8 mouse cellular contexts compared by ENCODE assay signal in genomic region chr11:115809311-115809781, GRCm38 (mm10). TPM values are rescaled to one million over a fixed set of nuclear protein-coding genes. Genes with fewer than 3 reads are reported as not detected.
DNase-seq lines count a peak whose midpoint lies in the region; ATAC-seq lines count a peak whose summit lies in the region.

No protein-coding gene starts in this region.

- peak overlapping the region; percentile 97 for H3K4me2 ChIP-seq in heart, embryonic 16.5 days (ENCODE audit: low read depth, low read length)

- no peaks in the 10 kb centered on the region for H3K9me3 ChIP-seq in heart, embryonic 16.5 days (replicated peaks; ENCODE audit: control insufficient read depth, low read length)

- 44% methylated on average over 8 of the region's 8 CpGs for WGBS in heart, embryonic 16.5 days

- H3K27ac ChIP-seq in heart, embryonic 16.5 days (ENCODE audit: low read length): peak overlapping the region; percentile 94

- peak overlapping the region; percentile 92 for H3K9ac ChIP-seq in heart, embryonic 16.5 days (ENCODE audit: low read length)

- peak overlapping the region; percentile 89 for H3K4me3 ChIP-seq in heart, embryonic 16.5 days (ENCODE audit: low read length)

- peak; percentile 69 to 80 for DNase-seq in adrenal gland, adult (ENCODE audit: inconsistent age in 2 of 2, low spot score in 1 of 2)
- no peak for DNase-seq in adrenal gland, postnatal 25 days
- peak; percentile 73 for DNase-seq in kidney, postnatal 10 days
- peak; percentile 70 to 86 for DNase-seq in lung, postnatal 4 days
- no peak for DNase-seq in adipocyte (ENCODE audit: low spot score)
- no peak for DNase-seq in cerebellum, adult 18-20 months
- no peak for DNase-seq in layer of hippocampus, postnatal 25 days (ENCODE audit: extremely low spot score in 1 of 2, low spot score in 1 of 2)

- no peaks in the 10 kb centered on the region for H3K27me3 ChIP-seq in heart, embryonic 16.5 days (ENCODE audit: control insufficient read depth, insufficient read depth, low read length)

- peaks cover 30% of the 10 kb centered on the region for H3K36me3 ChIP-seq in heart, embryonic 16.5 days (ENCODE audit: control insufficient read depth, insufficient read depth)

- peaks cover 55% of the 10 kb centered on the region for H3K4me1 ChIP-seq in heart, embryonic 16.5 days (ENCODE audit: control insufficient read depth, insufficient read depth, low read length)

- ATAC-seq in heart, embryonic 16.5 days (replicated peaks; ENCODE audit: extremely low read depth, insufficient read depth, low FRiP score): peak; percentile 18; the same call in 1 of the 2 replicates

RNA-seq across cellular contexts. Expression of gene Caskin2, which starts 4.1 kb away (rescaled TPM):
- total RNA-seq in adrenal gland, postnatal 25 days (2021): 56.2 and 73.4 TPM in 2 replicates
- 18.9 and 22.1 TPM in 2 replicates for polyA plus RNA-seq in heart, embryonic 16.5 days (2015; fragmentation: Nextera tagmentation; extraction: Ambion mirVana)
- total RNA-seq in layer of hippocampus, postnatal 25 days (2021): 10 to 100 TPM; 19.9 to 21.8 TPM

RNA-seq across cellular contexts. Expression of gene Tsen54, which starts 5.2 kb away (rescaled TPM):
- total RNA-seq in adrenal gland, postnatal 25 days (2021): 20.7 and 27.4 TPM in 2 replicates
- polyA plus RNA-seq in heart, embryonic 16.5 days (2015; fragmentation: Nextera tagmentation; extraction: Ambion mirVana): 26.2 and 28.3 TPM in 2 replicates
- total RNA-seq in layer of hippocampus, postnatal 25 days (2021): 10 to 100 TPM in 1 of 2 experiments, 1 to 10 TPM in 1; 9.4 to 10.9 TPM

RNA-seq across cellular contexts. Expression of gene Llgl2, which starts 14.5 kb away (rescaled TPM):
- 8.4 and 11.8 TPM in 2 replicates for total RNA-seq in adrenal gland, postnatal 25 days (2021)
- 17.7 and 18.2 TPM in 2 replicates for polyA plus RNA-seq in heart, embryonic 16.5 days (2015; fragmentation: Nextera tagmentation; extraction: Ambion mirVana)
- 1 to 10 TPM; 1.0 to 2.3 TPM for total RNA-seq in layer of hippocampus, postnatal 25 days (2021)

RNA-seq across cellular contexts. Expression of gene Tmem94, which starts 44.1 kb away (rescaled TPM):
- total RNA-seq in adrenal gland, postnatal 25 days (2021): 80.9 and 114 TPM in 2 replicates
- 36.8 and 43.1 TPM in 2 replicates for polyA plus RNA-seq in heart, embryonic 16.5 days (2015; fragmentation: Nextera tagmentation; extraction: Ambion mirVana)
- total RNA-seq in layer of hippocampus, postnatal 25 days (2021): 10 to 100 TPM; 44.5 to 51.1 TPM

RNA-seq across cellular contexts. Expression of gene Myo15b, which starts 48.9 kb away (rescaled TPM):
- 0.36 TPM in 1 of 2 replicates, not detected in the other for total RNA-seq in adrenal gland, postnatal 25 days (2021)
- polyA plus RNA-seq in heart, embryonic 16.5 days (2015; fragmentation: Nextera tagmentation; extraction: Ambion mirVana): 0.17 and 1.7 TPM in 2 replicates
- total RNA-seq in layer of hippocampus, postnatal 25 days (2021): under 1 TPM; 0.27 to 0.28 TPM

Comparison
In these comparisons a context has a peak if more than half of its experiments do, and no peak if none do; other contexts are left out.
1. DNase-seq: peak in adrenal gland, adult (2 of 2), kidney, postnatal 10 days (single experiment) and lung, postnatal 4 days (2 of 2); none in adrenal gland, postnatal 25 days (single experiment), adipocyte (single experiment), cerebellum, adult 18-20 months (0 of 2) and layer of hippocampus, postnatal 25 days (0 of 2).